Mouse (Mus musculus) embryonic facial prominence, embryonic 14.5 days (tissue): ENCODE measurements around the gene Rnf121. TPM values are rescaled to one million over a fixed set of nuclear protein-coding genes. Genes with fewer than 3 reads are reported as not detected.
"Not testable (repeated sequence)": the region's sequence is repeated elsewhere in the genome, so short reads cannot be mapped to it uniquely, and the experiment has no call there.

ENCODE experiments used
- ATAC-seq: fragments of 200-750 bp; cut with Nextera tagmentation; 2 replicates; pipeline ENCODE4 v1.8.0; 2017; ENCODE audit warnings: low read depth, moderate number of reproducible peaks, moderate TSS enrichment
- DNase-seq: peaks from one replicate; pipeline ENCODE4 v3.0.0-alpha.2; 2015; ENCODE audit warnings: low spot score
- H3K27ac ChIP-seq: fragments of 300-500 bp; sonication (generic); replicated peaks from 2 replicates; pipeline ENCODE4 v1.5.1; 2014; ENCODE audit warnings: low read depth, mild to moderate bottlenecking, low read length, moderate library complexity
- H3K27me3 ChIP-seq: fragments of 300-500 bp; sonication (generic); replicated peaks from 2 replicates; pipeline ENCODE4 v1.6.1; 2014; ENCODE audit warnings: low read length; ENCODE audit not compliant: control insufficient read depth, insufficient read depth
- H3K36me3 ChIP-seq: fragments of 300-500 bp; sonication (generic); 2 replicates; pipeline ENCODE4 v1.6.1; 2014; ENCODE audit warnings: low read length, mixed read lengths; ENCODE audit not compliant: control insufficient read depth, insufficient read depth
- H3K4me1 ChIP-seq: fragments of 300-500 bp; sonication (generic); 2 replicates; pipeline ENCODE4 v1.6.1; 2014; ENCODE audit warnings: antibody characterized with exemption, low read length; ENCODE audit not compliant: control insufficient read depth, insufficient read depth
- H3K4me2 ChIP-seq: fragments of 300-500 bp; sonication (generic); 2 replicates; pipeline ENCODE4 v1.6.1; 2014; ENCODE audit warnings: low read depth, mild to moderate bottlenecking, low read length, moderate library complexity, mixed read lengths
- H3K4me3 ChIP-seq: fragments of 300-500 bp; sonication (generic); 2 replicates; pipeline ENCODE4 v1.5.1; 2014; ENCODE audit warnings: low read depth, mild to moderate bottlenecking, low read length
- H3K9ac ChIP-seq: fragments of 300-500 bp; sonication (generic); 2 replicates; pipeline ENCODE4 v1.6.1; 2014; ENCODE audit warnings: low read depth, mild to moderate bottlenecking, low read length, moderate library complexity, mixed read lengths
- H3K9me3 ChIP-seq: fragments of 300-500 bp; sonication (generic); 2 replicates; pipeline ENCODE4 v1.6.1; 2016; ENCODE audit warnings: low read length; ENCODE audit not compliant: control insufficient read depth
- WGBS: fragments of 180-500 bp; shearing (Covaris S2); extraction: QIAGEN DNeasy Blood & Tissue Kit; methylation state at CpG from one replicate; pipeline ENCODE4 v1.1.7; 2014; 5-methylcytosine and 5-hydroxymethylcytosine counted together
- polyA plus RNA-seq: library from polyadenylated mRNA; unstranded; fragments of >200 nt; fragmentation: Nextera tagmentation; extraction: Ambion mirVana; gene quantifications from 2 replicates; pipeline ENCODE4 v1.2.1, GENCODE M21; 2014

Gene Rnf121
- polyA plus RNA-seq, 1 experiment from 2014 or later, result 33.5 TPM

GRCm38 (mm10) chr7:102048524-102048923, 16.7 kb downstream of the Rnf121 start:
- not testable (repeated sequence) for H3K4me2 ChIP-seq, H3K4me3 ChIP-seq, ATAC-seq, DNase-seq, H3K9me3 ChIP-seq, H3K27me3 ChIP-seq, H3K9ac ChIP-seq, H3K4me1 ChIP-seq, H3K27ac ChIP-seq
- H3K36me3 ChIP-seq, result peaks cover 22% of the 10 kb centered on the region

DNA sequence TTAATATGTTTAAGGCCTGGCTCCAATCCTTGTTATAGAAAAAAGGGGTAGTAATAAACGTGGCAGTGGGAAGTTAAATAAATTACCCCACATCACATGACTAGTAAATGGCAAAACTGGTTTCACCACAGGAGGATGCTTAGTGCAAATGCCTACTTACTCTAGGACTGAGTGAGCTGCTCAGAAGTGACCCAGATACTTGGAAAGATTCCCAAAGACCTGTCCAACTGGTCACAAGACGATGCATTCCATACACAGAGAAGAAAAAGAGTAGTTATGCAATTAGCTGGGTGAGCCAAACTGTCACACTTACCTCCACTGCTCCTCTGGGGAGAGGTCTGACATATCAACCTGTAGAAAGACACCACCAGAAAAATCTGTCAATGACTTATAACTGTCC, 23.0 kb downstream of the Rnf121 start:
- WGBS, result 68% methylated on average over 2 of the region's 2 CpGs

GRCm38 (mm10) chr7:102037318-102037717, 28.0 kb downstream of the Rnf121 start:
- 93% methylated on average over 3 of the region's 3 CpGs for WGBS
- no peaks in the 10 kb centered on the region for H3K27me3 ChIP-seq
- no peaks in the 10 kb centered on the region for H3K9me3 ChIP-seq
- no peak overlapping the region for H3K27ac ChIP-seq
- peak; percentile 29 for DNase-seq
- peaks cover 95% of the 10 kb centered on the region for H3K36me3 ChIP-seq
- no peak overlapping the region for H3K4me2 ChIP-seq
- H3K4me1 ChIP-seq, result no peaks in the 10 kb centered on the region
- no peak overlapping the region for H3K9ac ChIP-seq
- no peak overlapping the region for H3K4me3 ChIP-seq
- ATAC-seq, result no peak

More for the DNA sequence above, 23.0 kb downstream of the Rnf121 start:
- no peak overlapping the region for H3K9ac ChIP-seq
- no peaks in the 10 kb centered on the region for H3K4me1 ChIP-seq
- H3K27me3 ChIP-seq, result no peaks in the 10 kb centered on the region
- DNase-seq (no peak), ATAC-seq (no peak)
- H3K27ac ChIP-seq, result no peak overlapping the region
- no peak overlapping the region for H3K4me2 ChIP-seq
- no peak overlapping the region for H3K4me3 ChIP-seq
- H3K36me3 ChIP-seq, result peaks cover 55% of the 10 kb centered on the region
- no peaks in the 10 kb centered on the region for H3K9me3 ChIP-seq

DNA sequence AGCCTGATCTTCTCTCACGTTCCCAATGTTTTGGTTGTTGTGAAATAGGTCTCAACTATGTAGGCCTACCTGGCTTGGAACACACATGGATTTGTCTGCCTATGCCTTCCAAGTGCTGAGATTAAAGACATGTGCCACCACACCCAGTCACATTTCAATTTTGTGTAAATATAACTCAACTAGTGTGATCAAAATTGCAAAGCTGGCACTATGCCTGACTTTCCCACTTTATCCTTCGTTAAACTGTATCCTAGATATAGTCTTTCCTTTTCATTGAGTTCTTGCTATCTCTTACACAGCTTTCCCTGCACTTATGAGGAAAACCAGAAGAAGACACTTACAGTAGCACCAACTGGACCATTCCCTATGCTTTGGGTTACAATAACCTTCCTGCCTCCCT, 29.7 kb downstream of the Rnf121 start:
- no peak overlapping the region for H3K9ac ChIP-seq
- DNase-seq, result no peak
- ATAC-seq, result no peak
- no peaks in the 10 kb centered on the region for H3K9me3 ChIP-seq
- no peak overlapping the region for H3K4me2 ChIP-seq
- no peak overlapping the region for H3K27ac ChIP-seq
- peaks cover 96% of the 10 kb centered on the region for H3K36me3 ChIP-seq
- no peaks in the 10 kb centered on the region for H3K4me1 ChIP-seq
- 94% methylated on average over 2 of the region's 2 CpGs for WGBS
- H3K4me3 ChIP-seq, result no peak overlapping the region
- no peaks in the 10 kb centered on the region for H3K27me3 ChIP-seq

DNA sequence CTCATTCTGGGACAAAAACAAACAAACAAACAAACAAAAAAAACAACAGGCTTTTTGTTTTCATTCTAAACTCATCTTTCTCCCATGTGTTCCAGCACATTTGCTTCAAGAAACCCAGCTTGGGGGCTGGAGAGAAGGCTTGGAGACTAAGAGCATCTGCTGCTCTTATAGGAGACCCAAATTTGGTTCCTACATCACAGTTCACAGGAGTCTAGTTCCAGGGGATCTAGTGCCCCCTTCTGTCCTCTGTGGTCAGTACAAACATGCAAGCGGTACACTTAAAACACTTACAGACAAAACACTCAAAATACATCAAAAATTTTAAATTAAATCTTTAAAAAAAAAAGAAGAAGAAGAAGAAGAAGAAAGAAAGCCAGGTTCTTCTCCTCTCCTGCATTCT, 30.4 kb downstream of the Rnf121 start:
- Histone ChIP-seq H3K27me3 (no peaks in the 10 kb centered on the region), H3K9ac (no peak overlapping the region), H3K36me3 (peaks cover 96% of the 10 kb centered on the region), H3K4me1 (no peaks in the 10 kb centered on the region), H3K4me2 (no peak overlapping the region), H3K27ac (no peak overlapping the region), H3K9me3 (no peaks in the 10 kb centered on the region), H3K4me3 (no peak overlapping the region)
- WGBS, result 93% methylated on average over 1 of the region's 1 CpGs
- DNase-seq (no peak), ATAC-seq (no peak)

DNA sequence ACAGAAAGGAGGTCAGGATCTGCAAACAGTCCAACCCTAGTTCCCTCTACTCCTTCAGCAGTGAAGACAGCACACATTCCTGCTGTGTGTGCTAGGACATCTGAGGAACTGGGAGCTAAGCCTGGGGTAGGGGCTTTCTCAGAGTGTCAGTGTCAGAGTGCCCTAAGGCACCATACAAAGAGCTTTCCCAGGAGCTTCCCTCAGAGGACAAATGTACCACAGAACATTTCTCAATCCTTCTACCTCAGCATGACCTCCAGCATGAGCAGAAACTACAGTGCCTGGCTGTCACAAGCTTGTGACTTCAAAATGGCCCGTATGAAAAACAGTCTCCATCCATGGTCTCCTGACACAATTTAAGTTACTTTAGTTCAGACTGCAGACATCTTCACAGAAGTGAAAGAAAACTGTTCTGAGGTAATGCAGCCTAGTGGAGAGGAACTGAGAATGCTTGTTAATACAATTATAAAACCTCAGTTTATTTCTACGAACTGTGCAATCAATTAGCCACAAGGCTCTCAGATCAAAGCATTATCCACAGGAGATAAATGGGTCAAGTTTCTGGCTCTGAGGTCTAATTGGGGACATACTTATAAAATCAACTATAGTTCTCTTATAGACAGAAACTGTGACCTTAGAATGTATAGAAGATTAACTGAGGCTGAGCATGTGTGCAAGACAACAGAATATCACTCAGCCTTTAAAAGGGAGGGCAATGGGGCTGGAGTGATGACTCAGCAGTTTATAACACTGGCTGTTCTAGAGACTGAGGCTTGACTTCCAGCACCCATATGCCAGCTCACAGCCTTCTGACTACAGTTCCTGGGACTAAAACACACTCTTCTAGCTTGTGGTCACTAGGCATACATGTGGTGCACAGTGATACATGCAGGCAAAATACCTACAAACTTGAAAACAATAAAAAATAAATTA, 39.8 kb downstream of the Rnf121 start:
- Histone ChIP-seq H3K4me3 (no peak overlapping the region), H3K27ac (no peak overlapping the region), H3K27me3 (no peaks in the 10 kb centered on the region), H3K9ac (no peak overlapping the region), H3K4me2 (no peak overlapping the region), H3K9me3 (no peaks in the 10 kb centered on the region), H3K4me1 (no peaks in the 10 kb centered on the region), H3K36me3 (peaks cover 74% of the 10 kb centered on the region)
- ATAC-seq, result no peak
- WGBS, result 78% methylated on average over 2 of the region's 2 CpGs
- no peak for DNase-seq

- no peak overlapping the region for H3K27ac ChIP-seq
- DNase-seq (no peak), ATAC-seq (no peak)
- no peaks in the 10 kb centered on the region for H3K27me3 ChIP-seq
- no peak overlapping the region for H3K9ac ChIP-seq
- H3K4me3 ChIP-seq, result no peak overlapping the region
- 95% methylated on average over 9 of the region's 9 CpGs for WGBS
- H3K4me1 ChIP-seq, result no peaks in the 10 kb centered on the region
- H3K4me2 ChIP-seq, result no peak overlapping the region
- peaks cover 72% of the 10 kb centered on the region for H3K36me3 ChIP-seq
- H3K9me3 ChIP-seq, result no peaks in the 10 kb centered on the region
Observed at GRCm38 (mm10) chr7:102023821-102024220, 41.4 kb downstream of the Rnf121 start.

GRCm38 (mm10) chr7:102020934-102021333, 44.3 kb downstream of the Rnf121 start:
- not testable (repeated sequence) for H3K4me2 ChIP-seq, H3K9me3 ChIP-seq, DNase-seq, H3K4me1 ChIP-seq, H3K27me3 ChIP-seq, H3K4me3 ChIP-seq, H3K27ac ChIP-seq, ATAC-seq, H3K9ac ChIP-seq
- 80% methylated on average over 2 of the region's 2 CpGs for WGBS
- peaks cover 74% of the 10 kb centered on the region for H3K36me3 ChIP-seq

DNA sequence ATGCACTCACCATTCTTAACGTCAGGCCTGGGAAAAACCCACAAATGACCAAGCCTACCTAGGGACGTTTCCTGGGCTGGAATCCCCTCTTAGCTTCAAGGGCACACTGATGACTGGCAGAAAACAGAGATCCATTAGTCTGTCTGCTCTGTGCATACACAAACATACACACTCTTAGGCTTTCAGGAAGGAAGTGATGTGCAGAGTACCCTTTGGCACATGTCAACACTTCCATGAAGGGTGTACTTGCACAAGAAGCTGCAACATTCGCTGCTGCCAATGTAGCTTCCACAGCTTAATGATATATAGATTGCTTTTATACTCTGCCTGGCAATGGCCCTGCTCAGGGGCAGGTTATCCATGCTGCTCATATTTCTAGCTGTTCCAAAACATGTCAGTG, 45.9 kb downstream of the Rnf121 start:
- H3K36me3 ChIP-seq, result peaks cover 84% of the 10 kb centered on the region

More for the DNA sequence above, 45.9 kb downstream of the Rnf121 start:
- no peaks in the 10 kb centered on the region for H3K9me3 ChIP-seq
- 72% methylated on average over 3 of the region's 3 CpGs for WGBS
- no peak for ATAC-seq
- no peak overlapping the region for H3K27ac ChIP-seq
- no peak overlapping the region for H3K9ac ChIP-seq
- no peak for DNase-seq
- H3K4me1 ChIP-seq, result no peaks in the 10 kb centered on the region
- H3K4me3 ChIP-seq, result no peak overlapping the region
- H3K27me3 ChIP-seq, result no peaks in the 10 kb centered on the region
- H3K4me2 ChIP-seq, result no peak overlapping the region
